Mouse (Mus musculus) stomach, postnatal 0 days (tissue): ENCODE results near the gene Gramd1b. TPM values are rescaled to one million over a fixed set of nuclear protein-coding genes. Genes with fewer than 3 reads are reported as not detected.

Experiments
- ATAC-seq: fragments of 200-750 bp; cut with Nextera tagmentation; 2 replicates; pipeline ENCODE4 v1.8.0; 2017; ENCODE audit not compliant: low FRiP score, low TSS enrichment
- DNase-seq: peaks from one replicate; pipeline ENCODE4 v3.0.0-alpha.2; 2016; ENCODE audit warnings: low spot score
- H3K27ac ChIP-seq: fragments of 300-500 bp; sonication (generic); replicated peaks from 2 replicates; pipeline ENCODE4 v1.5.1; 2014; ENCODE audit warnings: mild to moderate bottlenecking, control low read depth
- H3K27me3 ChIP-seq: fragments of 300-500 bp; sonication (generic); 2 replicates; pipeline ENCODE4 v1.6.1; 2014; ENCODE audit warnings: low read length; ENCODE audit not compliant: control insufficient read depth, insufficient read depth
- H3K36me3 ChIP-seq: fragments of 300-500 bp; sonication (generic); 2 replicates; pipeline ENCODE4 v1.6.1; 2014; ENCODE audit warnings: low read length, mixed read lengths; ENCODE audit not compliant: control insufficient read depth, insufficient read depth
- H3K4me1 ChIP-seq: fragments of 300-500 bp; sonication (generic); replicated peaks from 2 replicates; pipeline ENCODE4 v1.6.1; 2014; ENCODE audit warnings: antibody characterized with exemption; ENCODE audit not compliant: control insufficient read depth, insufficient read depth
- H3K4me2 ChIP-seq: fragments of 300-500 bp; sonication (generic); replicated peaks from 2 replicates; pipeline ENCODE4 v1.6.1; 2014; ENCODE audit warnings: low read depth, mild to moderate bottlenecking, control low read depth, moderate library complexity
- H3K4me3 ChIP-seq: fragments of 300-500 bp; sonication (generic); 2 replicates; pipeline ENCODE4 v1.5.1; 2014; ENCODE audit warnings: low read depth, low read length, control low read depth
- H3K9ac ChIP-seq: fragments of 300-500 bp; sonication (generic); 2 replicates; pipeline ENCODE4 v1.6.1; 2014; ENCODE audit warnings: mild to moderate bottlenecking, low read length, control low read depth, mixed read lengths
- H3K9me3 ChIP-seq: fragments of 300-500 bp; sonication (generic); 2 replicates; pipeline ENCODE4 v1.6.1; 2016; ENCODE audit warnings: low read length; ENCODE audit not compliant: control insufficient read depth
- CTCF ChIP-seq: IDR thresholded peaks from 2 replicates; pipeline ENCODE4 v1.5.1; 2016; ENCODE audit warnings: antibody characterized with exemption, low read depth, mild to moderate bottlenecking, moderate library complexity
- EP300 ChIP-seq: optimal IDR thresholded peaks from 2 replicates; pipeline ENCODE3; 2016; ENCODE audit warnings: antibody characterized with exemption
- WGBS: fragments of 180-500 bp; shearing (Covaris S2); extraction: QIAGEN DNeasy Blood & Tissue Kit; methylation state at CpG from one replicate; pipeline ENCODE4 v1.1.7; 2014; 5-methylcytosine and 5-hydroxymethylcytosine counted together
- polyA plus RNA-seq: library from polyadenylated mRNA; unstranded; fragments of >200 nt; fragmentation: Nextera tagmentation; extraction: Ambion mirVana; gene quantifications from 2 replicates; pipeline ENCODE4 v1.2.1, GENCODE M21; 2015

The Gramd1b gene
- polyA plus RNA-seq, 1 experiment from 2014 or later: 1.8 TPM

GRCm38 (mm10) chr9:40405263-40405662 is 125.9 kb downstream of the Gramd1b start:
- H3K4me2 ChIP-seq: no peak overlapping the region
- H3K27ac ChIP-seq: no peak overlapping the region
- H3K36me3 ChIP-seq: no peaks in the 10 kb centered on the region
- TF ChIP-seq CTCF (no peak), EP300 (no peak)
- H3K9me3 ChIP-seq: no peaks in the 10 kb centered on the region
- WGBS: 50% methylated on average over 5 of the region's 5 CpGs
- H3K9ac ChIP-seq: no peak overlapping the region
- DNase-seq (no peak), ATAC-seq (no peak)
- no peaks in the 10 kb centered on the region for H3K27me3 ChIP-seq
- H3K4me3 ChIP-seq: no peak overlapping the region
- no peaks in the 10 kb centered on the region for H3K4me1 ChIP-seq

- ATAC-seq (no peak), DNase-seq (no peak)
- WGBS: 89% methylated on average over 11 of the region's 11 CpGs
- H3K27me3 ChIP-seq: no peaks in the 10 kb centered on the region
- H3K4me3 ChIP-seq: no peak overlapping the region
- no peaks in the 10 kb centered on the region for H3K36me3 ChIP-seq
- H3K9me3 ChIP-seq: no peaks in the 10 kb centered on the region
- no peaks in the 10 kb centered on the region for H3K4me1 ChIP-seq
- no peak overlapping the region for H3K4me2 ChIP-seq
- TF ChIP-seq EP300 (no peak), CTCF (no peak)
- H3K9ac ChIP-seq: no peak overlapping the region
- no peak overlapping the region for H3K27ac ChIP-seq
Measured at GRCm38 (mm10) chr9:40404637-40405036, 126.5 kb downstream of the Gramd1b start.

DNA sequence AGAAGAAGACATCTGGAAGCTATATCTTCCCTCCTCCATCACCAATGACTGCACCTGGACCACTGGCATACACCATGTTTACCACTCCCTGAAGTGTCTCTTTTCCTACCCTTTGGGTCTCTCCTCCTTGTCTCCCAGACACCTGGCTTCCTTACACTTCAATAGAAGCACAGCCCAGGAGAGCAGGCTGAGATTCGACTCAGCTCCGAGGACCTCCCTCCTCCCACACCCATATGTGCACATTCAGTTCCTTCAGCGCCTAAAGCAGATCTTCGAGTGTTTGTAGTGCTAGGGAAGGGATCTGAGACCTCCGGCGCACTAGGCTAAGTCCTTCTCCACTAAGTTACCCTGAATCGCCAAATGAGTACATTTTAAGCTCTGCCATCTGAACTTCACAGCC is 127.4 kb downstream of the Gramd1b start:
- H3K9ac ChIP-seq: no peak overlapping the region
- TF ChIP-seq CTCF (no peak), EP300 (no peak)
- no peaks in the 10 kb centered on the region for H3K27me3 ChIP-seq
- H3K9me3 ChIP-seq: no peaks in the 10 kb centered on the region
- ATAC-seq: no peak
- H3K36me3 ChIP-seq: no peaks in the 10 kb centered on the region
- H3K4me1 ChIP-seq: no peaks in the 10 kb centered on the region
- WGBS: 77% methylated on average over 7 of the region's 7 CpGs
- no peak overlapping the region for H3K4me3 ChIP-seq
- no peak for DNase-seq
- H3K27ac ChIP-seq: no peak overlapping the region
- no peak overlapping the region for H3K4me2 ChIP-seq

- H3K4me2 ChIP-seq: no peak overlapping the region
- 80% methylated on average over 5 of the region's 5 CpGs for WGBS
- H3K36me3 ChIP-seq: no peaks in the 10 kb centered on the region
- no peak overlapping the region for H3K9ac ChIP-seq
- TF ChIP-seq EP300 (no peak), CTCF (no peak)
- ATAC-seq: no peak
- no peak overlapping the region for H3K27ac ChIP-seq
- no peaks in the 10 kb centered on the region for H3K27me3 ChIP-seq
- H3K4me3 ChIP-seq: no peak overlapping the region
- no peak for DNase-seq
- no peaks in the 10 kb centered on the region for H3K9me3 ChIP-seq
- H3K4me1 ChIP-seq: no peaks in the 10 kb centered on the region
Measured at GRCm38 (mm10) chr9:40401818-40402217, 129.4 kb downstream of the Gramd1b start.

DNA sequence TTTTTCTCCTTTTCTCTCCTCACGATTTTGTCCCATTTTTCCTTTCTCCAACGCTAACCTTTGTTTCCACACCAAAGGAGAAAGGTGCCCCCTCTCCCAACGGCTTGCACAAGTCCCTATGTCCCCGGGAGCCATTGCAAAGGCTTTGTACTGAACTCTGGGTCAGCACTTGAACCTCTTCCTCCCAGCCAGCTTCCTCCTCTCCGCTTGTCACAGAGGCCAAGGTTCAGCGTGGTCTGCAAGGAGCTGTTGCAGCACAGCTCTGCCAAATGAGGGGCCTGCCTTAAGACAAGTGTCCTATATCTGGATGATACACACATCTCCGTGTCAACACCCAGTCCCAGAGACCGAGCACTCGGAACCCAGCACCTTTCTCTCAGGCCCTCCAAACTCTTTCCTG is 130.3 kb downstream of the Gramd1b start:
- TF ChIP-seq CTCF (no peak), EP300 (no peak)
- Histone ChIP-seq H3K36me3 (no peaks in the 10 kb centered on the region), H3K4me3 (no peak overlapping the region), H3K4me1 (no peaks in the 10 kb centered on the region), H3K27ac (no peak overlapping the region), H3K27me3 (no peaks in the 10 kb centered on the region), H3K4me2 (no peak overlapping the region), H3K9ac (no peak overlapping the region), H3K9me3 (no peaks in the 10 kb centered on the region)
- ATAC-seq: no peak
- 75% methylated on average over 9 of the region's 9 CpGs for WGBS
- DNase-seq: no peak

DNA sequence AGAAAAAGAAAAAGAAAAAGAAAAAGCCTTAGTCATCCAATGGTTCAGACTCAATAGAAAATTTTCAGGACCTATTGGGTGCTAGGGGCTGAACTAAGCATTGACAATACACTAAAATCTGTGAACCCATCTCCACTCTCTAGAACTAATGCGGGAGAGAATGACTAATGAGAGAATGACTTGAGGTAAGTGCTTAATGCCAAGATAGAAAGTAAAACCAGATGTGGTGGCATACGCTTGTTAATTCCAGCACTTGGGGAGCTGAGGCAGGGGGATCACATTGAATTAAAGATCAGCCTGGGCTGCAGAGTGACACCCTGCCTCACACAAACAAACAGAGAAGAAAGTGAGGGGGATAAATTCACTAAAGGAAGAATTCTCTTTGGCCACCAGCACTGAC is 131.0 kb downstream of the Gramd1b start:
- Histone ChIP-seq H3K4me1 (no peaks in the 10 kb centered on the region), H3K4me2 (no peak overlapping the region), H3K27me3 (no peaks in the 10 kb centered on the region), H3K27ac (no peak overlapping the region), H3K9ac (no peak overlapping the region), H3K4me3 (no peak overlapping the region), H3K9me3 (no peaks in the 10 kb centered on the region), H3K36me3 (no peaks in the 10 kb centered on the region)
- no peak for ATAC-seq
- 80% methylated on average over 2 of the region's 2 CpGs for WGBS
- no peak for DNase-seq
- TF ChIP-seq EP300: no peak
- TF ChIP-seq CTCF: no peak
